7 mouse cellular contexts compared by ENCODE assay signal in the genomic region with DNA sequence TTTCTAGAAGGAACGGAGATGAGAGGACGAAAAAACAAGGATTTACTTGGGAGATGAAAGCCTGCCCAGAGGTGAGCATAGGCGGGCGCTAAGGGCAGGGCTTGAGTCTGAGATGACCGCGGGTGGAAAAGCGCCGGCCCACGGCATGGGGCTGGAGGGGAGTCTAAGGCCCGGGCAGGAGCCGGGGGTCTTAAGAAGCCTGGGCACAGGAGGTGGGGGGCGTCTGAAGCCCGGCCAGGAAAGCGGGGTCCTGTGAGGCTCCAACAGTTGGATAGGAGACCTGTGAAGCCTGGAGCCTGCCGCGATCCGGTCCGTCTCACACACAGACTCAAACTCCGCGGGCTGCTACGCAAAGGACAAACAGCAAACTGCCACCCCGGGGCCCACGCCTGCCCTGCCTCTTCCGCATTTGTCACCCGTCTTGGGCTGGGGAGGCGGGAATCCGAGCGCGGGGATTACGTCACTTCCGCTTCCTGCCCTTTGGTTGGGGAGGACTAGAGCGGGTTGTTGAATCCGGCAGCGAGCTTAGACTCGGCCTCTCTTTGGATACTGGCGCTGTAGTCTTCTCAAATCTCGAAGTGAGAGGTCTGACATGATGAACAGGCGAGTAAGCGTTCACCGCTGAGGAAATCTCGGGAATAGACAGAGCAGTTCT. TPM values are rescaled to one million over a fixed set of nuclear protein-coding genes. Genes with fewer than 3 reads are reported as not detected.
DNase-seq lines count a peak whose midpoint lies in the region; ATAC-seq and TF ChIP-seq lines count a peak whose summit lies in the region.

A gene (minus strand): TSS at position 445 of the 655 bp plus-strand sequence.

- peak within 1 kb of the TSS; percentile 95 for H3K27ac ChIP-seq in embryonic facial prominence, embryonic 10.5 days (replicated peaks)
- peak within 1 kb of the TSS; percentile 86 for H3K27ac ChIP-seq in intestine, postnatal 0 days (ENCODE audit: low read depth, low read length)
- H3K27ac ChIP-seq in midbrain, embryonic 12.5 days (replicated peaks) = peak within 1 kb of the TSS; percentile 89
- peak within 1 kb of the TSS; percentile 85 for H3K27ac ChIP-seq in small intestine, adult 2 months (ENCODE audit: insufficient read depth, low read depth, low read length)

- no peaks in the 10 kb centered on the region for H3K27me3 ChIP-seq in embryonic facial prominence, embryonic 10.5 days (replicated peaks; ENCODE audit: low read depth, poor library complexity, severe bottlenecking)
- H3K27me3 ChIP-seq in intestine, postnatal 0 days (replicated peaks; ENCODE audit: control insufficient read depth, insufficient read depth, low read length) = no peaks in the 10 kb centered on the region
- H3K27me3 ChIP-seq in midbrain, embryonic 12.5 days = no peaks in the 10 kb centered on the region
- no peaks in the 10 kb centered on the region for H3K27me3 ChIP-seq in small intestine, adult 2 months (ENCODE audit: control insufficient read depth, insufficient read depth, low read length)

- DNase-seq in adrenal gland, postnatal 10 days = peak; percentile 98
- peak; percentile 97 for DNase-seq in embryonic facial prominence, embryonic 10.5 days (ENCODE audit: low spot score)
- peak; percentile 62 for DNase-seq in gonadal fat pad, adult 2 months (ENCODE audit: low read depth)
- peak; percentile 97 for DNase-seq in left cerebral cortex, postnatal 4 days

- TF ChIP-seq CTCF in intestine, postnatal 0 days (IDR thresholded peaks at IDR 0.05; ENCODE audit: low read depth) = peak; percentile 35; the same call in 1 of the 2 replicates
- no peak for TF ChIP-seq CTCF in small intestine, adult 2 months (IDR thresholded peaks at IDR 0.05; ENCODE audit: extremely low read depth, insufficient read length, insufficient replicate concordance, low read depth, low read length)

- H3K4me1 ChIP-seq in embryonic facial prominence, embryonic 10.5 days = peaks cover 13% of the 10 kb centered on the region
- H3K4me1 ChIP-seq in intestine, postnatal 0 days (replicated peaks; ENCODE audit: control insufficient read depth, insufficient read depth, low read length) = 0 out of 2 replicates have a peak, but pooled peaks cover 3% of the 10 kb centered on the region
- peaks cover 11% of the 10 kb centered on the region for H3K4me1 ChIP-seq in midbrain, embryonic 12.5 days
- H3K4me1 ChIP-seq in small intestine, adult 2 months (ENCODE audit: control insufficient read depth, insufficient read depth, insufficient read length, low read length) = peaks cover 6% of the 10 kb centered on the region; the same call in 1 of the 2 replicates

- WGBS in embryonic facial prominence, embryonic 10.5 days = under 1% methylated on average over 41 of the region's 41 CpGs
- WGBS in intestine, postnatal 0 days = under 1% methylated on average over 41 of the region's 41 CpGs
- WGBS in midbrain, embryonic 12.5 days = under 1% methylated on average over 41 of the region's 41 CpGs
- under 1% methylated on average over 41 of the region's 41 CpGs for WGBS in small intestine, adult 2 months

- peak; percentile 88; the same call in 1 of the 2 replicates for TF ChIP-seq POLR2A in small intestine, adult 2 months (IDR thresholded peaks at IDR 0.05; ENCODE audit: low read depth, low read length)

- H3K36me3 ChIP-seq in embryonic facial prominence, embryonic 10.5 days (replicated peaks) = no peaks in the 10 kb centered on the region
- H3K36me3 ChIP-seq in intestine, postnatal 0 days (ENCODE audit: control insufficient read depth, insufficient read depth) = no peaks in the 10 kb centered on the region
- no peaks in the 10 kb centered on the region for H3K36me3 ChIP-seq in midbrain, embryonic 12.5 days
- H3K36me3 ChIP-seq in small intestine, adult 2 months (ENCODE audit: control insufficient read depth, insufficient read depth, low read length) = no peaks in the 10 kb centered on the region; the same call in 1 of the 2 replicates

- peak within 1 kb of the TSS; percentile 96 for H3K4me2 ChIP-seq in intestine, postnatal 0 days (replicated peaks; ENCODE audit: low read depth)
- peak within 1 kb of the TSS; percentile 87 for H3K4me2 ChIP-seq in midbrain, embryonic 12.5 days (replicated peaks)

- no peaks in the 10 kb centered on the region for H3K9me3 ChIP-seq in embryonic facial prominence, embryonic 10.5 days
- H3K9me3 ChIP-seq in intestine, postnatal 0 days (ENCODE audit: control insufficient read depth) = no peaks in the 10 kb centered on the region
- no peaks in the 10 kb centered on the region for H3K9me3 ChIP-seq in midbrain, embryonic 12.5 days

- peak within 1 kb of the TSS; percentile 81 for H3K9ac ChIP-seq in intestine, postnatal 0 days (ENCODE audit: low read depth, low read length)
- peak within 1 kb of the TSS; percentile 80 for H3K9ac ChIP-seq in midbrain, embryonic 12.5 days (replicated peaks)

- ATAC-seq in intestine, postnatal 0 days = peak; percentile 99
- ATAC-seq in midbrain, embryonic 12.5 days (ENCODE audit: low FRiP score, low read depth) = peak; percentile 99

- intact Hi-C loops in left cerebral cortex, postnatal 4 days (cut with DNase I) = no loop called here

- peak within 1 kb of the TSS; percentile 81 for H3K4me3 ChIP-seq in embryonic facial prominence, embryonic 10.5 days
- peak within 1 kb of the TSS; percentile 77 for H3K4me3 ChIP-seq in intestine, postnatal 0 days (ENCODE audit: low read depth, low read length)
- peak within 1 kb of the TSS; percentile 81 for H3K4me3 ChIP-seq in midbrain, embryonic 12.5 days
- peak within 1 kb of the TSS; percentile 79 for H3K4me3 ChIP-seq in small intestine, adult 2 months (ENCODE audit: low read depth, low read length)

RNA-seq across cellular contexts. Expression of the gene that starts here (rescaled TPM):
- total RNA-seq in adrenal gland, postnatal 10 days (2021) = 1 to 10 TPM; 2.4 to 4.0 TPM
- 10.2 and 10.3 TPM in 2 replicates for polyA plus RNA-seq in embryonic facial prominence, embryonic 10.5 days (2016; fragmentation: Nextera tagmentation; extraction: Ambion mirVana)
- polyA plus RNA-seq in gonadal fat pad, adult 2 months (2012; rRNA removed) = 0.77 and 1.1 TPM in 2 replicates
- 1.8 and 1.9 TPM in 2 replicates for polyA plus RNA-seq in intestine, postnatal 0 days (2015; fragmentation: Nextera tagmentation; extraction: Ambion mirVana)
- 1 to 10 TPM; 5.5 to 5.7 TPM for total RNA-seq in left cerebral cortex, postnatal 4 days (2021)
- polyA plus RNA-seq in midbrain, embryonic 12.5 days (2016; fragmentation: Nextera tagmentation; extraction: Ambion mirVana) = 11.3 and 13.5 TPM in 2 replicates
- 0.37 and 0.66 TPM in 2 replicates for polyA plus RNA-seq in small intestine, adult 2 months (2012; rRNA removed)

Comparison
In these comparisons a context has a peak if more than half of its experiments do, and no peak if none do; other contexts are left out.
1. Peak in every context shown above with its lines: DNase-seq, ATAC-seq, H3K4me3 ChIP-seq and H3K27ac ChIP-seq.